Mouse (Mus musculus) layer of hippocampus, postnatal 25 days (tissue): Measurements from ENCODE around the gene Atp9a. TPM values are rescaled to one million over a fixed set of nuclear protein-coding genes. Genes with fewer than 3 reads are reported as not detected.
A peak's percentile ranks its signal among the peaks of the same experiment; 100 is the strongest.

ENCODE experiments used
- DNase-seq, 2 experiments: peaks; one replicate each; pipeline ENCODE4 v3.0.0; 2022; ENCODE audit warnings: mixed read lengths in 2 of 2, low spot score in 1 of 2; ENCODE audit errors: extremely low spot score in 1 of 2
- total RNA-seq, 2 experiments: library from RNA; stranded (reverse); gene quantifications; 2 replicates each; pipeline ENCODE4 v1.2.3; 2021

Atp9a gene
- total RNA-seq, 2 experiments from 2014 or later: 356 to 393 TPM

DNA sequence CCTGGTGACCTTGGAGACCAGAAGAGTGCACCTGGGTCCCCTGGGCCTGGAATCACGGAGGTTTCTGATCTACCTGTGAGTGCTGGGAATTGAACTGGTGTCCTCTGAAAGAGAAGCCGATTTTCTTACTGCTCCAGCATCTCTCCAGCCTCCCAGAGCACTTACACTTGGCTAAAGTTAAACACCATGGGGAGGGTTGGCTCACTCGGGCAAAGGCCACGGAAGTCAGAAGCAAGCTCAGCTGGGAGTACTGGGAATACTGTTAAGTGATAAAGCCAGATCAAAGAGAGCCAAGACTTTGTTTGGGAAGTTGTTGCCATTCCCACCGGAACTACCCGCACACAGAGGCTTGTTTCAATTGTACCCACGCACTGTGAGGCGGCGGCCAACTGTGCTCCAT lies 87.7 kb downstream of the Atp9a start:
- no peak for DNase-seq

GRCm38 (mm10) chr2:168651757-168652156 lies 90.5 kb downstream of the Atp9a start:
- peak in 1 of 2 experiments; percentile 32 for DNase-seq

DNA sequence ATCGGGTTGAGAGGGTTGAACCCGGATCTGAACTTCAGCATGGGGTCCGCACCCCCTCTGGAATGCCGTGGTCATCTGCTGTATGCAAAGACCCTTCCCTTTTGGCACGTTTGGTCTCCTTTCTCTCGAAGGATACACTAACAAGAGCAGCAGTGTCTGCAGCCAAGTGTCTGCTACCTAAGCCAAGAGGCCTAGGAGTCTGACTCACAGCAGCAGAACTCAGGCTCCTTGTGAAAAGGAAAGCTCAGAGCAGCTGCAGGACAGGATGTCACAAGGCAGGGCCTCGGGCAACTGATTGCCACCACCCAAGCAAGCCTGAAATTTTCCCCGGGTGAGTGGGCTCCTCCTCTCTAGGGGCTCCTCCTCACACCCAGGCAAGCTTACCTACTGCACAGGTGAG lies 94.0 kb downstream of the Atp9a start:
- DNase-seq: no peak

- no peak for DNase-seq
Measured at GRCm38 (mm10) chr2:168644855-168645254, 97.4 kb downstream of the Atp9a start.

DNA sequence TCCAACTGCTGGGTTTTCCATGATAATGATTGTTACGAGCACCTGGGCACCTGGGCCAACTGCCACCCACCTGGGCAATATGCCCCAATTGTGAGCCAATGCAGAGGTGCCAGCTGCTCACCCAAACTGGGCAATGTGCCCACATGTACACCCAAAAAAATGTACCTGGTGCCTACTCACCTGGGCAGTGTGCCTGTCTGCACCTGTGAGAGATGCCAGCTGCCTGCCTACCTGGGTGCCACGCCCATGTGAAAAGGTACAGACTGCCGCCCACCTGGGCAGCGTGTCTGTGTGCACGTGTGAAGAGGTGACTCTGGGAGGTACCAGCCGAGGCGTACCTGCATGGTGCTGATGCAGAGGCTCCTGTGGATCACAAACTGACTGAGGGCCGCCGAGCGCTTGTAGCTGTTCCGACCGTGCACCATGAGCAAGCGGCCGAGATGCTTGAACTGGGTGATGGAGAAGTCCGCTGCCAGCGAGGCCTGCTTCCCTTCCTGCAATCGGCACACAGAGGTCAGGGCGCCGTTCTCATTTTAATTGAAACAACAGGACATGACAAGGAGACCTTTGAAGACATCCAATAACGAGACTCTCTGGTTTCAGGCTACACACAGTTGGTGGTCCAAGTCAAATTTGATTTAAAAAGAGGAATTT lies 98.6 kb downstream of the Atp9a start:
- no peak for DNase-seq

DNA sequence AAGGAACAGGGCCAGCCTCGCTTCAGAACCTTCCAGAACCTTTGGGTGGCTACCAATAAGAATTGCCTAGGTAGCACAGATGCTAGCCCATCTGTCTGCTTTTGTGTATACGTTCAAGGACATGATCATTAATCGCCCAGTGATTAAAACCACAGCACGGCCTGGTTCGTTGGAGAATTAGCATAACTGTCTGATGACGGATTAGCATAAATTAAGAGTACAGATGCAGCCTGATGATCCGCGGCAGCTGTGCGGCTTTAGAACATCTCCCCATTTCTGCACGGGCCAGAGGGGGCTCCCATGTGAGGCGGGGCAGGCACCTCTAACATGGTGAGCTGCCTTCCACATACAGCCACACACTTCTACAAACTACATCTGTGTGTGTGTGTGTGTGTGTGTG lies 100.0 kb downstream of the Atp9a start:
- DNase-seq: no peak

DNA sequence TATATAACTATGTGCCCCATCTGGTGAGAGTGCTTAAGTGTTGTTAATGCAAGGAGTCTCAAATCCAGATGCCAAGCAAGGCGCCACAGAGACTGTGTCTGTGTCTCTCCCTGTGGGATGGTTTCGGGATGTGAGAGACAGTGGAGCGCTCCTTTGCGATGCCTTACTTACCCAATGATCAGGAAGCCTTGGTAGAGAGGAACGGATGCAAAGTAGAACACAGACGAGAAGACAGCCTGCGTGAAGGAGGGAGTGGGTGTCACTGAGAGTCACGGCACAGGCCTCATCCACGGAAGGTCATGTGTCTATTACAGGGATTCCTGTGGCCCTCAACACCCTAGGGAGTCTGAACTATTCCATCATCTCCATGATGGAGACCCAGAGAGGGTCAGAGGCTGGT lies 101.7 kb downstream of the Atp9a start:
- DNase-seq: no peak

- no peak for DNase-seq
Measured at GRCm38 (mm10) chr2:168634881-168635280, 107.3 kb downstream of the Atp9a start.

DNA sequence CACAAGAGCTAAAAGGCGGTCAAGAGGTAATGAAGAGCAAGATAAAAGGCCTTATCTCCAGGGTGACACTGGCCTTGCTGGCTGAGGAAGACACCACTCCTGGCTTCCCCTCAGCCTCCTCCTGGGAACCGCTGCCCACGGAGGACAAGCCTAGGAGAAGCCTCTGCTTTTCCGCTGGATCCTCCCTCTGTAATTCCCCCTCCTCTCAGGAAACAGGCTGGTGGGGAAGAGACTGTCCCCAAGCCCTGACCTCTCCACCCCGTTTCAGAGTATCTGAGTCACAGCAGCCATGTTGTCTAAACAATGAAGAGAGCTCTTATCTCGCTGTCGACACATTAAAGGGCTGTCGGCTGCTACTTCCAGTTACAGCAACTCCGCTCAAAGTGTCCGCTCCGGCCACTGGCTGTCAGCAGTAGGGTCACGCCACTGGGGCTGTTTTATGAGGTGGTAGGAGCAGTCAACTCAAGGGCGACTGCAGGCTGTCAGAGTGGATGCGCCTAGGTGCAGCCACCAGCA lies 108.8 kb downstream of the Atp9a start:
- DNase-seq: no peak

DNA sequence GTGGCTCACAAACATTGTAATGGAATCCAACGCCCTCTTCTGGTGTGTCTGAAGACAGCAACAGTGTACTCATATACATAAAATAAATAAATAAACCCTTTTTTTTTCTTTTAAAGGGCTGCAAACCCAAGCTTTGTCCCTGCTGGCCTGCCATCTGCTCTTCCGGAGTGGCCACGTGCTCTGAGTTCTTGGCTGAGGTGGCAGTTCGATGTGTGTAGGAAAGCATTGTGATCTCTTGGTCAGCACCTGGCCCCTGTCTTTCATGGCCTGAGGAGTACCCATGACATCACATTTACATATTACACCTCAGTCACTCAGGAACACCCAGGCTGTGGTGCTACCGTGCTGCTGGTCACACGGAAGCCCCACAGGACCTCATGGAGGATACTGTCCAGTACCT lies 109.7 kb downstream of the Atp9a start:
- DNase-seq: no peak

DNA sequence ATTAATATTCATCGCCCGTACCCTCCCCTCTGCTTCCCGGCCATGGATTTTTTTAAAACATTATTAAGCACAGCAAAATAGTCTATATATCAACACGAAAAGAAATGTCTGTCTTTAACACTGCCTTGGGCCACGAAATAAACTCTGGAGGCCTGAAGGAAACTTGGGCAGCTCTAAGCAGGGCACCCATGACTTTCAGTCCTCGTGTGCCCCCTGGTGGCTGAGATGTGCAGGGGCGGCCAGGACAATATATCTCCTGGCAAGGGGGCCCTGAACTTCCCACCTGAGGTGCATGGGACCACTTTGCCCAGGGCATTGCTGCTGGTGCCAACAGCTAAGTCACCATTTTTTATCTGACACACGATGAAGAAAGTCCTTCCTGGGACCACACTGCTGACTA lies 113.4 kb downstream of the Atp9a start:
- peak; percentile 74 to 94 for DNase-seq

DNA sequence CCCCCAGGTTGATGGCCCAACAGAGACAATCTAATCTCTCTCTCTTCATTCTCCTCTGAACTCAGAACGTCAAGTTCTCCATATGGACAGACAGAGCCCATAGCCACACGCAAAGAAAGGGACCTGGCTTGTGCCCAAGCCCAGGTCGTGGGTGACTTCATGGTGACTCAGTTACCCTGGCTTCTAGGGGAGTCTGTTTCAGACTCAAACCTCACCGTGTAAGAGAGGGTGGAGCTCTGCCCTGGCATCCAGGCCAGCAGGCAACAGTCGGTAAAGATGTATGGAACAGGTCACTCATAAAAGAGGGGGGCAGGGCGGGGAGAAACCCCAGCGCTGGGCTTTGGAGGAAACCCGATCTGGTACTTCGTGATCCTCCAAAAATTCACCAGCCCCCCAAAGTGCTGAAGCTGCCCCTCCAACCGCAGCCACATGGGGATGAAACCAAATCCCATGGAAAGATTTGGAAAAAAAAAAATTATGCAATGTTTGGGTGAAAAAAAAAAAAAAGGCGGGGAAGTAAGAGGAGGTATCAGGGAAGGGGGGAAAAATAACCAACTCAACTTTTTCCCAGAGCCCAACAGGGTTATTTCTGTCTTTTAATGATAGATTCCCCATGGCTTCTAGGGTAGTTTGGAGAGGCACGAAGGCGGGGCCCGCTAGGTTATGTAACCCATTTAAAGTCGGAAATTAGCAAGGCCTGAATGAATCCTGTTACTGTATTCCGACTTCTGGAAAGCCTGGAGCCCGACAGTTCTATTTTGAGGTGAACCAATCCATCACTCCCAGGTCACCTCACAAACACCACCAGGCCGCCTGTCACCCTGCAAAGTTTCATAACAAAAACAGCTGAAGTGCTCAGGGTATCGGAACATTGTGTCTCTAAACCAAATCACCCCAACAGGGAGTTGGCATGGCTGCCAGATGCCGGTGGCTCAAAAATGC lies 114.1 kb downstream of the Atp9a start:
- no peak for DNase-seq

GRCm38 (mm10) chr2:168626385-168626784 lies 115.8 kb downstream of the Atp9a start:
- DNase-seq: no peak

- DNase-seq: no peak
Measured at GRCm38 (mm10) chr2:168625091-168625490, 117.1 kb downstream of the Atp9a start.

- DNase-seq: no peak
Measured at GRCm38 (mm10) chr2:168621111-168621802, 121.0 kb downstream of the Atp9a start.

DNA sequence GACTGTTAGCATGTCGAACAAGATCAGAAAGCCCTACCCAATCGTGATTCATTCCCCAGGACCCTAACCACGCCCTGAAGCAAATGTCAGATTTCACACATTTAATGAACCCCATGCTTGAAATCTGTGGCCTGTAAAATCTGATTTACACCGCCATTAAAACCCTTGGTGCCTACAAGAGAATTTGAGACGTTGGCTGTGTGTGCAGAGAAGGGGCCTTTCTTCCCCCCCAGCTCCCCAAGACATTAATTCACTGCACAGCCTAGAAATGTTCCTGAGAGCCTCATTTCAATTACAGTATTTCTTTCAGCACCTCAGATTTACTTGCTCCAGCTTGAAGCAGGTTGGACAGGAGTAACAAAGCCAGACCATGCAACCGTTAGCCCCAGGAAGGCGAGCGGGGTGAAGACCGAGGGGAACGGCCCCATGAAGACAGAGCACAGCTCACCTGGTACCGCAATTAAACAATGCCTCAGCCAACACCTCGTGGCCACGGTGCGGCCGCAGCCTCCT lies 123.9 kb downstream of the Atp9a start:
- DNase-seq: no peak

DNA sequence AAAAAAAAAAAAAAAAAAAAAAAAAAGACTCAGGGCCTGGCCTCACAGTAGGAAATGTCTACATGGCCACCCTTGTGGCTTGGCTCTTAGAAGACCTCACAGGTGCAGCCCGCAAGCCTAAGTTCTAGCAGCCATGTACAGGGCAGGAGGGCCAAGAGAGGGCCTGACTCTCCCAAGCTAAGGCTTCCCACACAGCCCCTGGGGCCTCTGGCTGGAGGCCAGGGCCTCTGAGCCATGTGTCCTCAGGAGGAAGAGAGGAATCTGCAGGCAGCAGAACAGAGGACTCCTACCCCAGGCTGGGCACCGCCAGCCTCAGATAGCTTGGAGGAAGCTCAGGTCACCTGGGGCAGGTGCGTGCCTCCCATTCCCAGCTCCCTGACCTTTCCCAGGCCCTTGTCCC lies 127.0 kb downstream of the Atp9a start:
- DNase-seq: no peak

DNA sequence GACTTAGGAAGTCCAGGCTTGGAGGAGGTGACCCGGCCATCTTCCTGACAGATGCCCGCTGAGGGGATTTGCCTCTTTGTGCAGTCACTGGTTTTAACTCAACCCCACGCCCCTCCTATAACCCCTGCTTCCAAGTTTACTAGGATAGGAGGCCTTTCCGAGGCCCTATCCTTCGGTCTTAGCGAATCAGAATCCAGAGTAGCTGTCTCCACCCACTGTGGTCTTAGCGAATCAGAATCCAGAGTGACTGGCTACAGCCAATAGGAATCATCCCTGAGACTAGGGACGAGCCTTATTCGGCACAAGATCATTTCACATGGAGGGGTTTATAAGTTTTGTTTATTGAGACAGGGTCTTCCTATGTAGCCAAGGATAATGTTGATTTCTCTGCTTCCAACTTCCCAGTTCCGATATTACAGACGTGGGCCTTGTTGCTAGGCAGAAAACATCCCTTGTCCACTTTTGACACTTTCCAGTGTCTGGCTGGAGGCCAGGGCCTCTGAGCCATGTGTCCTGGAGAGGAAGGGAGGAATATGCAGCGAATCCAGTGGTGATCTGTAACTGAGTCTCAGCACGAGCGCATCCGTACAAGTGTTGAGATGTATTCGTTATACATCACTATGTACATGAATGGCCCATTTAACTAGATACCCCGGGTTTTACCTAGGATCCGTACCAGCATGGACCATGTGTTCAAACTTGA lies 127.9 kb downstream of the Atp9a start:
- no peak for DNase-seq

DNA sequence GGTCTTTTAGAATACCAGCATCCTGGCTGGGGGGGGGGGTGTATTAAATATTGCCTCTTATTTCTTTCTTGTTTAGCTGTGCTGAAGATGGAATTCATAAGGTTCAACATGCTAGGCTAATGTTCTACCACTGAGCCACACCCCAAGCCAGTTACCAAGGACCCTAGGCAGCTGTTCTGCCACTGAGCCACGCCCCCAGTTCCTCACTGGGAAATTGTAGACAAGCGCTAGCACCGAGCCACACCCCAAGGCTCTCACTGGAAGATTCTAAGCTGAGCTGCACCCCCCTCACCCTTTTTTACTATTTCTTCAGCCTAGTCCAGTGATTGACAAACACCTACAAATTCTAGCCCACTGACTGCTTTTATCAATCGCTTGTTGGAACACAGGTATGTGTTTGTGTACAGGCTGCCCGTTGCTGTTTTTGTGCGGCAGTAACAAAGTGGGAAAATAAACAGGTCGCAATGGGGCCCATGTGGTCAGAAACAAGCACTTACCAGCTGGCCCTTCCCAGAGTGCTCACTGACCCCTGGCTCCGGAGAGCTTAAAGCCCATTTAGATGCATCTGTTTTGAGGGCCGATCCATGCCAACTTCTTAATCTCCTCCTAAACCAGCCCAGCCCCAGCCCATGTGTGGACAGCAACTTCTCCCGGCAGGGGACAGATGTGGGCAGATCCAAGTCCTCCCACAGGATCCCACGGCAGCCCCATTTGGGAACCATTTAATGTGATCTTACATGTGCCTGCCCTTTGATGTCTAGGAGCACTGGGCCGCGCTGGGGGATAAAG lies 128.9 kb downstream of the Atp9a start:
- no peak for DNase-seq
